Mouse (Mus musculus) T-helper 1 cell (primary cell): ENCODE measurements around the gene Tmem62.
"Not testable (repeated sequence)": the region's sequence is repeated elsewhere in the genome, so short reads cannot be mapped to it uniquely, and the experiment has no call there.

Source experiments
- in situ Hi-C: fragments of 300-600 bp; cut with MboI, MseI; formaldehyde crosslinking; loops from one replicate; pipeline ENCODE4 v1.15.1; 2025; ENCODE audit warnings: high pct_unique_total_duplicates

Gene Tmem62

GRCm38 (mm10) chr2:120976990-120977925 is at the start of gene Tmem62:
Tmem62 (plus strand) TSS chr2:120977017.
- in situ Hi-C loops: no loop called here

GRCm38 (mm10) chr2:120933038-120933437 is 43.8 kb upstream of the Tmem62 start:
- in situ Hi-C loops: no loop called here

- in situ Hi-C loops: no loop called here
Measured at GRCm38 (mm10) chr2:120951208-120951607, 25.6 kb upstream of the Tmem62 start.

GRCm38 (mm10) chr2:120952176-120952938 is 24.5 kb upstream of the Tmem62 start:
- in situ Hi-C loops: no loop called here

GRCm38 (mm10) chr2:120959363-120959762 is 17.5 kb upstream of the Tmem62 start:
- in situ Hi-C loops: no loop called here

GRCm38 (mm10) chr2:120959827-120960226 is 17.0 kb upstream of the Tmem62 start:
- in situ Hi-C loops: no loop called here

- in situ Hi-C loops: no loop called here
Measured at GRCm38 (mm10) chr2:120960261-120960660, 16.6 kb upstream of the Tmem62 start.

GRCm38 (mm10) chr2:120963110-120963509 is 13.7 kb upstream of the Tmem62 start:
- in situ Hi-C loops: no loop called here

GRCm38 (mm10) chr2:120965486-120965885 is 11.3 kb upstream of the Tmem62 start:
- in situ Hi-C loops: no loop called here

GRCm38 (mm10) chr2:120970045-120970539 is 6.7 kb upstream of the Tmem62 start:
- in situ Hi-C loops: no loop called here

GRCm38 (mm10) chr2:120970559-120971080 is 6.2 kb upstream of the Tmem62 start, which contains the start of gene Ubr1:
Ubr1 (minus strand) TSS chr2:120970715.
- in situ Hi-C loops: no loop called here

GRCm38 (mm10) chr2:120971766-120972165 is 5.1 kb upstream of the Tmem62 start:
- in situ Hi-C loops: no loop called here

GRCm38 (mm10) chr2:120972257-120972656 is 4.6 kb upstream of the Tmem62 start:
- in situ Hi-C loops: not testable (repeated sequence)

- in situ Hi-C loops: no loop called here
Measured at GRCm38 (mm10) chr2:120972964-120973363, 3.9 kb upstream of the Tmem62 start.

- in situ Hi-C loops: no loop called here
Measured at GRCm38 (mm10) chr2:120976308-120976707, 509 bp upstream of the Tmem62 start.

- in situ Hi-C loops: no loop called here
Measured at GRCm38 (mm10) chr2:120977926-120978692, 1.3 kb downstream of the Tmem62 start.

GRCm38 (mm10) chr2:120978693-120979037 is 1.8 kb downstream of the Tmem62 start:
- in situ Hi-C loops: no loop called here

- in situ Hi-C loops: no loop called here
Measured at GRCm38 (mm10) chr2:120979819-120980218, 3.0 kb downstream of the Tmem62 start.

- in situ Hi-C loops: no loop called here
Measured at GRCm38 (mm10) chr2:120980861-120981260, 4.0 kb downstream of the Tmem62 start.

- in situ Hi-C loops: no loop called here
Measured at GRCm38 (mm10) chr2:120983611-120984010, 6.8 kb downstream of the Tmem62 start.

- in situ Hi-C loops: no loop called here
Measured at GRCm38 (mm10) chr2:120985241-120985640, 8.4 kb downstream of the Tmem62 start.
